Mouse (Mus musculus) kidney, embryonic 16.5 days (tissue): ENCODE results near the gene Tmem88b. TPM values are rescaled to one million over a fixed set of nuclear protein-coding genes. Genes with fewer than 3 reads are reported as not detected.
A peak's percentile ranks its signal among the peaks of the same experiment; 100 is the strongest.
"Not testable (repeated sequence)": the region's sequence is repeated elsewhere in the genome, so short reads cannot be mapped to it uniquely, and the experiment has no call there.

Experiments used
- ATAC-seq: fragments of 200-750 bp; cut with Nextera tagmentation; 2 replicates; pipeline ENCODE4 v1.8.0; 2017; ENCODE audit warnings: moderate TSS enrichment; ENCODE audit not compliant: low FRiP score, low TSS enrichment
- H3K27ac ChIP-seq: fragments of 300-500 bp; sonication (generic); 2 replicates; pipeline ENCODE4 v1.5.1; 2014; ENCODE audit warnings: low read length
- H3K27me3 ChIP-seq: fragments of 300-500 bp; sonication (generic); 2 replicates; pipeline ENCODE4 v1.6.1; 2014; ENCODE audit warnings: low read length, control low read depth, mixed read lengths; ENCODE audit not compliant: insufficient read depth
- H3K36me3 ChIP-seq: fragments of 300-500 bp; sonication (generic); 2 replicates; pipeline ENCODE4 v1.6.1; 2014; ENCODE audit warnings: low read length, control low read depth, mixed read lengths; ENCODE audit not compliant: insufficient read depth
- H3K4me1 ChIP-seq: fragments of 300-500 bp; sonication (generic); 2 replicates; pipeline ENCODE4 v1.6.1; 2014; ENCODE audit warnings: low read length, control low read depth, mixed read lengths; ENCODE audit not compliant: insufficient read depth
- H3K4me2 ChIP-seq: fragments of 300-500 bp; sonication (generic); replicated peaks from 2 replicates; pipeline ENCODE4 v1.6.1; 2014; ENCODE audit warnings: low read depth, low read length
- H3K4me3 ChIP-seq: fragments of 300-500 bp; sonication (generic); 2 replicates; pipeline ENCODE4 v1.5.1; 2014; ENCODE audit warnings: mild to moderate bottlenecking, low read length
- H3K9ac ChIP-seq: fragments of 300-500 bp; sonication (generic); replicated peaks from 2 replicates; pipeline ENCODE4 v1.6.1; 2014; ENCODE audit warnings: low read length
- H3K9me3 ChIP-seq: fragments of 300-500 bp; sonication (generic); 2 replicates; pipeline ENCODE4 v1.6.1; 2016; ENCODE audit warnings: low read length, control low read depth
- WGBS: fragments of 180-500 bp; shearing (Covaris S2); extraction: QIAGEN DNeasy Blood & Tissue Kit; methylation state at CpG from one replicate; pipeline ENCODE4 v1.1.7; 2014; 5-methylcytosine and 5-hydroxymethylcytosine counted together
- polyA plus RNA-seq: library from polyadenylated mRNA; unstranded; fragments of >200 nt; fragmentation: Nextera tagmentation; extraction: Ambion mirVana; gene quantifications from 2 replicates; pipeline ENCODE4 v1.2.1, GENCODE M21; 2015

Gene Tmem88b
- polyA plus RNA-seq, 1 experiment from 2014 or later = 0.32 TPM

DNA sequence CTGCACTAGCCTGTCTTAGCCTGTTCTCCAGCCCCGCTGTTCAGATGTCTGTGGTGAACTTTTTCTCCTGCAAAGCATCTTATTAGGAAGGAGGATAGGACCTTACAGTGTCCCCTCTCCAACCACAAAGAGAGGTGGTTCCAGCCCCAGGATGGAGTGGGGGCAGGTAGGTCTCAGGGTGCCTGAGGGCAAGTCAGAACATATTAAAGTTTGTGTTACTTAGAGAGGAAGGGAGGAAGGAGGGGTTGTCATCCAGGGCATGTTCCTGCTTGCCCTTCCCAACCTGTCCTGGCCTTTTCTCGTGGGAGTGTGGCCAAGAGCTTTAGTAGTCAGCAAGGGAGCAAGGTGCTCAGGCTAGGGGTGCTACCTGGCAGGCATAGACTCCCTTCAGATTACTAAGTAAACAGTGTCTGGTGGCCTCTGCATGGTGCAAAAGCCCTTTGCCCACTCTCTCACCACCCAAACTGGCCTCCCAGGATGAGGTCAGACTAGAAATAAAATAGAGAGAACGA is 5.0 kb upstream of the Tmem88b start:
- Histone ChIP-seq H3K4me1 (peaks cover 17% of the 10 kb centered on the region), H3K4me2 (no peak overlapping the region), H3K27ac (peak overlapping the region; percentile 65), H3K36me3 (no peaks in the 10 kb centered on the region), H3K9me3 (no peaks in the 10 kb centered on the region), H3K27me3 (no peaks in the 10 kb centered on the region), H3K4me3 (no peak overlapping the region), H3K9ac (no peak overlapping the region)
- peak; percentile 70 for ATAC-seq
- 38% methylated on average over 3 of the region's 3 CpGs for WGBS

DNA sequence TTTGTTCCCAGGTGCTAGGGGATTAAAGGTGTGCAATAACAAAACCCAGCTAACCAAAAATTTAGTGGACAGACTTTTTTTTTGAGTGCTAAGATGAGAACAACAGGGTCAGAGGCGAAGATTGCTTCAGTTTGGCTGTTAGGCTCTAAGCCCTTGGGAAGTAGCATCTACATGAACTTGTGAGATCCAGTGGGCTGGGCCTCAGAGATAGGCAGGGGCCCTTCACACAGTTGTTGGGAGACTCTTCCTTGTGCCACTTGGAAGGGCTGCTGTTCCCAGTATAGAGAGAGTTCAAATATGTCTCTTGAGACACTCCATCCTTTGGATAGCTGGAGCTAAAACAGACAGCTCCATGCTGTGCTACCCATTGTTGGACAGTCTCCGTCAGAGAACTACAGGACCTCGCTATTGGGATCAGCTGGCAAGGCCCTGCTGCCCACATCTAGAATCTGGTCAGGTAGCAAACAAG is 4.4 kb upstream of the Tmem88b start, which contains the start of gene Ankrd65:
Ankrd65 (plus strand) TSS at position 419 of the 469 bp plus-strand sequence.
- H3K4me3 ChIP-seq = no peak within 1 kb of the TSS
- H3K4me2 ChIP-seq = peak within 1 kb of the TSS; percentile 38
- WGBS = 89% methylated on average over 3 of the region's 3 CpGs
- no peaks in the 10 kb centered on the region for H3K36me3 ChIP-seq
- H3K27me3 ChIP-seq = no peaks in the 10 kb centered on the region
- H3K9ac ChIP-seq = no peak within 1 kb of the TSS
- H3K27ac ChIP-seq = peak within 1 kb of the TSS; percentile 65
- H3K4me1 ChIP-seq = peaks cover 17% of the 10 kb centered on the region
- no peaks in the 10 kb centered on the region for H3K9me3 ChIP-seq
- ATAC-seq = no peak

DNA sequence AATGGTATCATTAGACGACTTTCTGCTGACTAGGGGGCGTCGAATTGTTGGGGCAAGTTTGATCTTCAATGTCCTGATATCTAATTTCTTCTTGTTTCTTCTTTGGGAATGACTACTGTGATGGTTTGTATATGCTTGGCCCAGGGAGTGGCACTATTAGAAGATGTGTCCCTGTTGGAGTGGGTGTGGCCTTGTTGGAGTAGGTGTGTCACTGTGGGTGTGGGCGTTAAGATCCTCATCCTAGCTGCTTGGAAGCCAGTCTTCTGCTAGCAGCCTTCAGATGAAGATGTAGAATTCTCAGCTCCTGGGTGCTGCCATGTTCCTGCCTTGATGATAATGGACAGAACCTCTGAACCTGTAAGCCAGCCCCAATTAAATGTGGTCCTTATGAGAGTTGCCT is 3.2 kb upstream of the Tmem88b start:
- WGBS = 77% methylated on average over 4 of the region's 4 CpGs
- not testable (repeated sequence) for H3K9me3 ChIP-seq, H3K4me3 ChIP-seq, H3K4me2 ChIP-seq, H3K9ac ChIP-seq, H3K27ac ChIP-seq, H3K27me3 ChIP-seq, H3K36me3 ChIP-seq, ATAC-seq
- H3K4me1 ChIP-seq = peaks cover 21% of the 10 kb centered on the region

DNA sequence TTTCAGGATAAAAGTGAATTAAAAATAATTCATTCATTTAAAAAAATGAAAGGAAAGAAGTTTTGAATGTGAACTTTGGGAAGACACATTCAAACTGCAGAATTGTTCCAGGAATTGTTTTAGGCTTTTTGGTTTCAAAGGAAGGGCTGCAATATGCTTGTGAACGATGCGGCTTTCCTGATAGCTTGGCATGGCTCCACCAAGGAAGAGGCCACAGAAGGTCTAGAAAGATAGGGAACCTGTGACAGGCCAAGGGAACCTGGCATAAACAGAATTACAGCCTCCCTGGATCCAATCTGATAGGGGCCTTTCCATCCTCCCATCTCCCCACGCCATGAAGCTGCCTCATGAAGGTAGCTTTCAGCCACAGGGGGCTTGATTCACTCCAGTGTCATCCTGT is 2.6 kb upstream of the Tmem88b start:
- H3K4me1 ChIP-seq = peaks cover 24% of the 10 kb centered on the region
- H3K9me3 ChIP-seq = no peaks in the 10 kb centered on the region
- no peaks in the 10 kb centered on the region for H3K36me3 ChIP-seq
- no peak overlapping the region for H3K9ac ChIP-seq
- ATAC-seq = no peak
- 90% methylated on average over 3 of the region's 3 CpGs for WGBS
- no peak overlapping the region for H3K4me3 ChIP-seq
- H3K27ac ChIP-seq = no peak overlapping the region
- H3K27me3 ChIP-seq = no peaks in the 10 kb centered on the region
- no peak overlapping the region for H3K4me2 ChIP-seq

DNA sequence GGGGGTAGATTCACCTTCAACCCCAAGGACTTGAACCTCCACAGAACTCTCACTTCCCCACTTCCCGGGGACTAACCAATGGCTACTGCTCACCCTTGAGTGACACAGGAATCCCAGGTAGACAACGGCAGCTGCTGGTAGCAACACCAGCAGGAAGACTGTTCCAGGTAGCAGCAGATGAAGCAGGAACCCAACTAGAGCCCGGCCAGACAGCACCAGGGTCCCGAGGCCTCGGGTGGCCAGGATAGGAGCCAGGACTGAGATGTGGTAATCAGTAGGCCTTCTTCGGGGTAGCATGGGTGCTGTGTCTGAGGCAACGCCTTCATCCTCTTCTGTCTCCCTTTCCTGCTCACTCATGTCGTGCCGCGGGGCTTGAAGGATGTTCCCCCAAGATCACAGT is 428 bp downstream of the Tmem88b start:
- Histone ChIP-seq H3K4me1 (peaks cover 15% of the 10 kb centered on the region), H3K4me2 (no peak overlapping the region), H3K9ac (no peak overlapping the region), H3K27ac (no peak overlapping the region), H3K36me3 (no peaks in the 10 kb centered on the region), H3K9me3 (no peaks in the 10 kb centered on the region), H3K27me3 (no peaks in the 10 kb centered on the region), H3K4me3 (no peak overlapping the region)
- WGBS = 81% methylated on average over 10 of the region's 10 CpGs
- ATAC-seq = no peak

DNA sequence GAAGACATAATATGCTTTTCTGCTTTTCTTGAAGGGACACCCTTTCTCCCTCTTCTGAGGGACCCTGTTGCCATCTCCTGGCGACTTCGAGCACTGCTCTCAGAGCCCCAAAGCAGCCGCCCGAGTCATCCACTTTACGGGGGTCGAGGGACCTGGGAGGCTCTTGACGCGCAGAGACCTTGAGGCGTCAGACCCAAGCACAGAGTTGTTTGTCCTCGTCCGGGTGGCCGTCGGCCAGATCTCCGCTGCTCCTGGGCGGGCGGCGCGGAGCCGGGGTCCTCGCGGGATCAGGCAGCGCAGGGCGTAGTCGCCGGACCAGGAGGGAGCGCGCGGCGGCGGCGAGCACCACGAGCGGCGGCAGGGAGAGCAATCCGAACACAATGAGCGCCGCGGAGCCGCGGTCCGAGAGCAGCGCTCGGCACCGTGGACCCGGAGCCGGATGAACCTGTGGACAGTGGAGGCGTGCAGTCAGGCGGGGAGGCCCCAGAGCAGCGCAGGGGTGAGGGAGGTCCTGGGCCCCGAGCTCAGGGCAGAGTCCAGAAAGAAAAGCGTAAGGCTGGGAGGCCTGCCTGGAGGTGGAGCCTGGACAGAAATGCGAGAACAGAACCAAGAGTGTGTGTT is 1.5 kb downstream of the Tmem88b start:
- Histone ChIP-seq H3K4me3 (peak overlapping the region; percentile 56), H3K36me3 (no peaks in the 10 kb centered on the region), H3K9me3 (no peaks in the 10 kb centered on the region), H3K9ac (peak overlapping the region; percentile 80), H3K27ac (peak overlapping the region; percentile 66), H3K4me1 (peaks cover 15% of the 10 kb centered on the region), H3K27me3 (no peaks in the 10 kb centered on the region), H3K4me2 (peak overlapping the region; percentile 75)
- WGBS = under 1% methylated on average over 52 of the region's 52 CpGs
- ATAC-seq = peak; percentile 90

DNA sequence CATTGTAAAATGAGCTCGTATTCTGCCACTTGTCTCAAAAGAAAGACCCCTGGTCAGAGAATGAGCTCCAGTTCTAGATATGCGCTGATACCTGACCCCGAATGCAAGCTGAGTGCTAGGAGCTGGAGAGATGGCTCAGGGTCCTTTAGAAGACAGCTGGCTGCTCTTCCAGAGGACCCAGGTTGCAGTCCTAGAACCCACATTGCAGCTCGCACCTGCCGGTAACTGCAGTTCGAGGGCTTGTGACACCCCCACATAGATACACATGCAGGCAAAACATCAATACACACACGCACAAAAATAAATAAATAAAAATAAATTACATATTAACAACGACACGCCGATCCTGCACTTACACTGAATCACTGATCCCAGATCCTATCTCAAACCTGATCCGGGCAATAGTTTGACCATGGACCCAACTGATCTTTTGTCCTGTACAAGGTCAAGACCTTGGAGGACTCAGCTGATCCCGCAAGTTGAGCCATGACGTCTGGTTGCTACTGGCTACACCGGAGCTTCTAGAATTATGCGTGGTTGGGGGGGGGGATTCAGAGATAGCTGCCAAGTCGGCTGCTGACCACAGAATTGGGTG is 2.1 kb downstream of the Tmem88b start:
- Histone ChIP-seq H3K27ac (no peak overlapping the region; the same call in 1 of the 2 replicates), H3K36me3 (no peaks in the 10 kb centered on the region), H3K4me3 (peak overlapping the region; percentile 56), H3K9me3 (no peaks in the 10 kb centered on the region), H3K9ac (peak overlapping the region; percentile 80), H3K4me2 (peak overlapping the region; percentile 75), H3K27me3 (no peaks in the 10 kb centered on the region), H3K4me1 (peaks cover 15% of the 10 kb centered on the region)
- ATAC-seq = no peak
- WGBS = 39% methylated on average over 16 of the region's 16 CpGs

DNA sequence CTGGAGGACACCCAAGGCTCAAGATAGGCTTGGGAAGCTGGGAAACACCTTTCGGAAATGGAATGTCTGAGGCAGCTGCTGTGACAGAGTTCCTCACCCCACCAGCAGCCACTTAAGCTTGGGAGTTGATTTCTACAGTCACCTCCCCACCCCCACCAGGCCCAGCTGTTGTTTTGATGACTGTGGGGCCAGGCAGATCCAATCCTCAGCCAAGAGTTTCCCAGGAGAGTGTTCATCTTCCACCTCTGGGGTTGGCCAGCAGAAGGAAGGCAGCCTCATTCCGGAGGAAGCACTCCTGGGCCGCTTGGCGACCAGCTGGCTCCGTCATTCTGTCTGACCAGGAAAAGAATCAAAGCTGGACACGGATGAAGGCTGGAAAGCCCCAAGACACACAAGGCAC is 4.8 kb downstream of the Tmem88b start:
- Histone ChIP-seq H3K27ac (peak overlapping the region; percentile 46; the same call in 1 of the 2 replicates), H3K9me3 (no peaks in the 10 kb centered on the region), H3K4me1 (peaks cover 21% of the 10 kb centered on the region), H3K4me3 (no peak overlapping the region), H3K4me2 (no peak overlapping the region), H3K27me3 (no peaks in the 10 kb centered on the region), H3K36me3 (no peaks in the 10 kb centered on the region), H3K9ac (0 out of 2 replicates have a peak overlapping the region, but pooled peaks have one; percentile 22)
- peak; percentile 55; the same call in 1 of the 2 replicates for ATAC-seq
- 13% methylated on average over 6 of the region's 6 CpGs for WGBS

DNA sequence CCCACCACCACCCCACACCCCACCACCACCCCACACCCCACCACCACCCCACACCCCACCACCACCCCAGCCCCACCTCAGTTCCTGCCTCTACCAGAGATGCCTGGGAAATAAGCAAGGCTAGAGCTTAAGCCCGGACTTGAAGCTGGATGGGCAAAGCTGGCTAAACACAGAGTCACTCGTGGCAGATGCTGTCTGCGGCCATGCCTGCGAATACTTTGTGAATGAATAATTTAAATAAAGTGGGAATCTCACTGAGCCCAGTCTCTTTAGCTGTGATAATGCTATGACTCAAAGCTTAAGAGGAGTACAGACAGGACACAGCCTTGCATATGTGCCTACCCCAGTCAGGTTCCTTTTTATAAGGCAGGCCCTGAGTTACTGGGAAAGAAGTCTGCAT is 6.2 kb downstream of the Tmem88b start:
- WGBS = 84% methylated on average over 4 of the region's 4 CpGs
- Histone ChIP-seq H3K9me3 (no peaks in the 10 kb centered on the region), H3K4me2 (no peak overlapping the region), H3K27me3 (no peaks in the 10 kb centered on the region), H3K4me3 (no peak overlapping the region), H3K4me1 (peaks cover 29% of the 10 kb centered on the region), H3K9ac (no peak overlapping the region), H3K36me3 (no peaks in the 10 kb centered on the region), H3K27ac (no peak overlapping the region)
- no peak for ATAC-seq

DNA sequence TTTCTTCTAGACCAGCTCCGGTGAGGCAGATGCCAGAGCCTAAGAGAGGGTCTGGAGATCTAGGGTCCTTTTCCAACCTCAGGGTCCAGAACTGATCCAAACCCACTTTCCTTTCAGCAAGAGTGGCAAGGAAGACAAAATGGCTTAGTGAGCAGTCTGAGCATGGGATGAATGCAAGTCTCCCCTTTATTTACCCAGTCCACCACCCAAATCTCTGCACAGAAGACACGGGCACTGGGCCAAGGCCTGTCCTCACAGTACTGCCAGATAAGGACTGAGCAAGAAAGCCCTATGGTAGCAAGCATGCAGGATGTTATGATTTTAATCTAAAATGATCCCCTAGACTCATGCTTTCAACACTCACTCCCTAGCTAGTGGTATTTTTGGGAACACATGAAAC is 7.9 kb downstream of the Tmem88b start:
- Histone ChIP-seq H3K4me1 (peaks cover 28% of the 10 kb centered on the region), H3K4me2 (no peak overlapping the region), H3K27ac (no peak overlapping the region), H3K9ac (no peak overlapping the region), H3K36me3 (no peaks in the 10 kb centered on the region), H3K9me3 (no peaks in the 10 kb centered on the region), H3K27me3 (peaks cover 5% of the 10 kb centered on the region; the same call in 1 of the 2 replicates), H3K4me3 (no peak overlapping the region)
- ATAC-seq = no peak
- 89% methylated on average over 2 of the region's 2 CpGs for WGBS
